Mouse (Mus musculus) C2C12 (cell line): ENCODE results near the gene Arl6ip4.

ENCODE experiments used
- CTCF ChIP-seq: IDR thresholded peaks from one replicate; pipeline ENCODE4 v1.5.1; 2011; ENCODE audit not compliant: control insufficient read depth, insufficient read depth, insufficient read length
- MAX ChIP-seq: IDR thresholded peaks from one replicate; pipeline ENCODE4 v1.6.1; 2011; ENCODE audit warnings: mild to moderate bottlenecking, control low read depth
- MYOD1 ChIP-seq: IDR thresholded peaks from one replicate; pipeline ENCODE4 v1.6.1; 2011; ENCODE audit warnings: low read depth; ENCODE audit not compliant: control insufficient read depth, insufficient read length
- MYOG ChIP-seq: IDR thresholded peaks from one replicate; pipeline ENCODE4 v1.6.1; 2011; ENCODE audit not compliant: control insufficient read depth, insufficient read length; ENCODE audit errors: extremely low read depth
- USF1 ChIP-seq: IDR thresholded peaks from one replicate; pipeline ENCODE4 v1.6.1; 2011; ENCODE audit warnings: low read depth, mild to moderate bottlenecking, control low read depth, moderate library complexity

DNA sequence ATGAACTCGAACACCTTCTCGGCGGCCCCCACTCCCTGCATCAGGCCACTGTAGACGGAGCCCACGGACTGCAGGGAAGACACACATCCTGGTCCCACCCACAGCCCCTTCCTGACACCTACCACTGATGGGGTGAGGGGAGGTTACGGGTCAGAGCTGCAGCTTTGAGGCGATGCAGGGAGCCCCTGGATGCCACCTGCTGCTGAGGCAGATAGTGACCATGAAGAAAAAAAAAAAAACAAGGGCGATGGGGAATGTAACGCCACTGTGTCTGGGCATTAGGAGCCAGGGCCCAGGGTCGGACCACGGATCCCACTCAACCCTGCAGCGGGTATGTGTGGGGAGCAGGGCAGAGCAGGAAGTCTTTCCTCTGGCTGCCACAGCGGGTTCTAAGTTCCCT lies 38.6 kb upstream of the Arl6ip4 start:
- TF ChIP-seq CTCF: no peak
- no peak for TF ChIP-seq MAX
- TF ChIP-seq MYOG: no peak
- no peak for TF ChIP-seq USF1
- no peak for TF ChIP-seq MYOD1
